Mouse (Mus musculus) midbrain, embryonic 11.5 days (tissue): ENCODE data around the gene Dchs1. TPM values are rescaled to one million over a fixed set of nuclear protein-coding genes. Genes with fewer than 3 reads are reported as not detected.

ENCODE experiments used
- ATAC-seq: fragments of 200-750 bp; cut with Nextera tagmentation; 2 replicates; pipeline ENCODE4 v1.8.0; 2017; ENCODE audit warnings: moderate TSS enrichment, moderate library complexity; ENCODE audit not compliant: low FRiP score
- DNase-seq: peaks from one replicate; pipeline ENCODE4 v3.0.0; 2015; ENCODE audit warnings: low spot score; ENCODE audit errors: missing footprints
- H3K27ac ChIP-seq: fragments of 300-500 bp; sonication (generic); 2 replicates; pipeline ENCODE4 v1.5.1; 2014; ENCODE audit warnings: low read depth, low read length
- H3K27me3 ChIP-seq: fragments of 300-500 bp; sonication (generic); 2 replicates; pipeline ENCODE4 v1.6.1; 2014; ENCODE audit warnings: mild to moderate bottlenecking, low read length, moderate library complexity, mixed read lengths; ENCODE audit not compliant: control insufficient read depth, insufficient read depth
- H3K36me3 ChIP-seq: fragments of 300-500 bp; sonication (generic); 2 replicates; pipeline ENCODE4 v1.6.1; 2014; ENCODE audit warnings: mild to moderate bottlenecking, low read length, moderate library complexity, mixed read lengths; ENCODE audit not compliant: control insufficient read depth, insufficient read depth
- H3K4me1 ChIP-seq: fragments of 300-500 bp; sonication (generic); 2 replicates; pipeline ENCODE4 v1.6.1; 2014; ENCODE audit warnings: low read length; ENCODE audit not compliant: control insufficient read depth, insufficient read depth
- H3K4me2 ChIP-seq: fragments of 300-500 bp; sonication (generic); 2 replicates; pipeline ENCODE4 v1.6.1; 2014; ENCODE audit warnings: mild to moderate bottlenecking, moderate library complexity
- H3K4me3 ChIP-seq: fragments of 300-500 bp; sonication (generic); 2 replicates; pipeline ENCODE4 v1.5.1; 2014; ENCODE audit warnings: low read depth, low read length
- H3K9ac ChIP-seq: fragments of 300-500 bp; sonication (generic); 2 replicates; pipeline ENCODE4 v1.6.1; 2014; ENCODE audit warnings: low read length
- H3K9me3 ChIP-seq: fragments of 300-500 bp; sonication (generic); 2 replicates; pipeline ENCODE4 v1.6.1; 2016; ENCODE audit warnings: low read length; ENCODE audit not compliant: control insufficient read depth
- WGBS: fragments of 180-500 bp; shearing (Covaris S2); extraction: QIAGEN DNeasy Blood & Tissue Kit; methylation state at CpG from one replicate; pipeline ENCODE4 v1.1.7; 2014; 5-methylcytosine and 5-hydroxymethylcytosine counted together
- polyA plus RNA-seq: library from polyadenylated mRNA; unstranded; fragments of >200 nt; fragmentation: Nextera tagmentation; extraction: Ambion mirVana; gene quantifications from 2 replicates; pipeline ENCODE4 v1.2.1, GENCODE M21; 2014

Gene Dchs1
- polyA plus RNA-seq, 1 experiment from 2014 or later: 12.7 TPM

- Histone ChIP-seq H3K36me3 (no peaks in the 10 kb centered on the region), H3K27me3 (no peaks in the 10 kb centered on the region), H3K27ac (no peak overlapping the region), H3K4me2 (no peak overlapping the region), H3K9ac (no peak overlapping the region), H3K9me3 (no peaks in the 10 kb centered on the region), H3K4me3 (no peak overlapping the region), H3K4me1 (no peaks in the 10 kb centered on the region)
- no peak for ATAC-seq
- 86% methylated on average over 16 of the region's 16 CpGs for WGBS
- DNase-seq: no peak
Measured at GRCm38 (mm10) chr7:105703184-105703583, 84.3 kb downstream of the Dchs1 start.

Other genes with a start within 250 kb of the Dchs1 start
- gene Smpd1, start 233.3 kb downstream of the Dchs1 start, polyA plus RNA-seq: 42.0 and 47.3 TPM in 2 replicates
- gene Apbb1, start 206.0 kb downstream of the Dchs1 start, polyA plus RNA-seq: 100 and 103 TPM in 2 replicates
- 0.11 and 0.29 TPM in 2 replicates for gene Hpx, start 187.5 kb downstream of the Dchs1 start, polyA plus RNA-seq
- gene Trim3, start 154.1 kb downstream of the Dchs1 start, polyA plus RNA-seq: 20.3 and 23.8 TPM in 2 replicates
- gene Timm10b, start 147.6 kb downstream of the Dchs1 start, polyA plus RNA-seq: 118 and 141 TPM in 2 replicates
- 70.1 and 72.9 TPM in 2 replicates for gene Arfip2, start 147.2 kb downstream of the Dchs1 start, polyA plus RNA-seq
- gene Gm45799, start 147.1 kb downstream of the Dchs1 start, polyA plus RNA-seq: 10.5 and 11.9 TPM in 2 replicates
- 1.00 and 1.3 TPM in 2 replicates for gene Dnhd1, start 136.8 kb downstream of the Dchs1 start, polyA plus RNA-seq
- gene Ilk, start 51.1 kb downstream of the Dchs1 start, polyA plus RNA-seq: 238 and 241 TPM in 2 replicates
- gene Rrp8, start 50.3 kb downstream of the Dchs1 start, polyA plus RNA-seq: 41.2 and 45.0 TPM in 2 replicates
- 163 and 195 TPM in 2 replicates for gene Taf10, start 43.3 kb downstream of the Dchs1 start, polyA plus RNA-seq
- 54.1 and 57.9 TPM in 2 replicates for gene Tpp1, start 35.4 kb downstream of the Dchs1 start, polyA plus RNA-seq
- 245 and 258 TPM in 2 replicates for gene Mrpl17, start 23.4 kb upstream of the Dchs1 start, polyA plus RNA-seq
- 0.07 and 0.36 TPM in 2 replicates for gene Gm4070, start 166.3 kb upstream of the Dchs1 start, polyA plus RNA-seq